Mouse (Mus musculus): Measurements from ENCODE around the gene Cops7a.

DNA sequence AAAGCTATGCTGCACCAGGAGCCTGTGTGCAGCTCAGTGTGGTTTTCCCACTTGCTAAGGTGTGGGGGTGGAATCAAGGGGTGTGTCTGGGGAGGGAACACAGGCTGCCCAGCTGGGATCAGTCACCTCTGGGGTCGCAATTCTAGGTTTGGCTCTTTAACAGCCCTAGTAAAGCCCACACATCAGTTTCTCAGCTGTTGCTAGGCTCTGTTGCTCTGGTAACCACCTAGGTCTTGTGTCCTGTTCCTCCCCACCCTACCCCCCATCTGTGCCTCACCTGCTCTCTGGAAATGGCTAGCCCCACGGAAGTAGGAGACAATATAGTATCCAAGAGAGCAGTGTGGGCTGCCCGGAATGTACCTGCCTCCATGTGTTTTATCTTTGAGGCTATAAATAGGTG lies 38.4 kb upstream of the Cops7a start:
- no peak for TF ChIP-seq CTCF (IDR thresholded peaks at IDR 0.05; ENCODE audit: low read depth)
- no peak for TF ChIP-seq EP300 (IDR thresholded peaks at IDR 0.05; ENCODE audit: low read depth)
